Mouse (Mus musculus): ENCODE data around the gene Gtf2ird1.

Gene Gtf2ird1

GRCm38 (mm10) chr5:134314688-134315622 is 141.6 kb downstream of the Gtf2ird1 start, which contains the start of gene Gtf2i:
Gene Gtf2i, minus strand, starts transcription at chr5:134314760.
- in situ Hi-C loops (cut with MboI, MseI), result no loop called here

- in situ Hi-C loops (cut with MboI, MseI), result no loop called here
These were observed 142.3 kb downstream of the Gtf2ird1 start for GRCm38 (mm10) chr5:134314068-134314674.

GRCm38 (mm10) chr5:134313451-134314067 is 143.0 kb downstream of the Gtf2ird1 start:
- in situ Hi-C loops (cut with MboI, MseI), result no loop called here

GRCm38 (mm10) chr5:134312691-134313450 is 143.6 kb downstream of the Gtf2ird1 start:
- in situ Hi-C loops (cut with MboI, MseI), result no loop called here

GRCm38 (mm10) chr5:134311894-134312411 is 144.6 kb downstream of the Gtf2ird1 start:
- in situ Hi-C loops (cut with MboI, MseI), result no loop called here

GRCm38 (mm10) chr5:134310201-134310600 is 146.3 kb downstream of the Gtf2ird1 start:
- in situ Hi-C loops (cut with MboI, MseI), result no loop called here

GRCm38 (mm10) chr5:134309345-134309744 is 147.2 kb downstream of the Gtf2ird1 start:
- in situ Hi-C loops (cut with MboI, MseI), result no loop called here

Measured in T-helper 1 cell (primary cell).